Mouse (Mus musculus): ENCODE data around the gene S100a11. TPM values are rescaled to one million over a fixed set of nuclear protein-coding genes. Genes with fewer than 3 reads are reported as not detected.
"Not testable (repeated sequence)": the region's sequence is repeated elsewhere in the genome, so short reads cannot be mapped to it uniquely, and the experiment has no call there.

The S100a11 gene
- 10 to 100 TPM; 16.7 to 17.7 TPM for total RNA-seq (2021)
- long read RNA-seq, experiment 1: 0 reads
- long read RNA-seq, experiment 2, partial matches to known transcripts: 0 of 4 reads
- long read RNA-seq, experiment 2, other reads (novel, unspliced or antisense): 0 of 4 reads

DNA sequence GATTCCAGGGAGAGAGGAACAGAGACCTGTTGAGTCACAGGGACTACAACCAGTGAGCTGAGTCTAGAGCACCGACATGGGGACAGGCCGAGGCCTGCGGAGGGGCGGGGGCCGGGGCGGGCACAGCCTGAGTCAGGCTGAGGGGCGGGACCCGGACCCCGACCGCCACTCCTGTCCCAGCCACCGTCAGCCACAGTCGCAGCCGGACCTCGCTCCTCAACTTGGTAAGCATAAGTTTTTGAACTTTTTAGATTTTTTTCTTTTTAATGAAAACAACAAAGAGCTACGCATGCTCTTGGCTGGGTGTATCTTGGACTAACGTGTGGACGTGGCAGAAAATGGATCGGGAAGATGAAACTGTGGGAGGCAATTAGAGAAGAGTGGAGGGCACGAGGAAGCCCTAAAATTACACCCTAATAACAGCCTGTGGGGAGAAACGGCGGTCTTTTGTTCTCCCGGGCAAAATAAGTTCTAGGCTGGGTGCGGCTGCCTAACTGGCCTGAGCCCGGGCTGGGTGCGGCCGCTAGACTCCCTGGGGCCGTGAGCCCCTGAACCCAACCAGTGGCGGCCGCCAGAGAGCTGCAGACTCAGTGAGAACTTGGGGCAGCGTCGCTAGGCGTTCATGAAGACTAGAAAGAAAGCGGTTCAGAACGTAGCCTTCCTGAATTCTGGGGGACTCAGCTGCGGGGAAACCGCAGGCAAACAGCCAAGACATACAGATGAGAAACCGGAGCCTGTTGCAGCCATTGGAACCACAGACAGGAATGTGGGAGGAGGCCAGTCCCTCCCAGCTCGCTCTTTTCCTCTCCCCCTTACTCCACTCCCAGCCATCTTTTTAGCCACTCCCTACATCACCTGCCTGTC, at the start of gene S100a11:
Gene S100a11, plus strand, starts transcription at position 159 of the 864 bp plus-strand sequence.
- intact Hi-C loops (cut with DNase I): no loop called here
- DNase-seq (ENCODE audit: low spot score in 2 of 2): no peak

DNA sequence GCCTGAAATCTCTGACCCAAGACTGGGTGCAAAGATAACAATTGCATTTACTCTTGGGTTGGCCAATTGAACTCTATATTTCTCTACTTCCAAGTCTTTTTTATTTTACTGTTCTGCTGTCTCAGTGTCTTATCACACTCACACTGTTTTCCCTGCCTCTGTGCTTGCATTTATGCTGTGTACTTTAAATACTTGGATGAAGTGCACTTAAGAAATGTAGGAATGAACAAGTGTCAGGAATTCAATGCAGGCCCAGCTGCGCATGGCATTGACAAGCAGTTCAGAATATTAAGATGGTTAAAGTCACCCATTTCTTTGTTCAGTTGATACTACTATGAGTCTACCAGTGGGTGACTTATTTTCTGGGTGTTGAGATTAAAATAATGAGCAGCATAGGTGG, 40.2 kb upstream of the S100a11 start:
- intact Hi-C loops (cut with DNase I): no loop called here

DNA sequence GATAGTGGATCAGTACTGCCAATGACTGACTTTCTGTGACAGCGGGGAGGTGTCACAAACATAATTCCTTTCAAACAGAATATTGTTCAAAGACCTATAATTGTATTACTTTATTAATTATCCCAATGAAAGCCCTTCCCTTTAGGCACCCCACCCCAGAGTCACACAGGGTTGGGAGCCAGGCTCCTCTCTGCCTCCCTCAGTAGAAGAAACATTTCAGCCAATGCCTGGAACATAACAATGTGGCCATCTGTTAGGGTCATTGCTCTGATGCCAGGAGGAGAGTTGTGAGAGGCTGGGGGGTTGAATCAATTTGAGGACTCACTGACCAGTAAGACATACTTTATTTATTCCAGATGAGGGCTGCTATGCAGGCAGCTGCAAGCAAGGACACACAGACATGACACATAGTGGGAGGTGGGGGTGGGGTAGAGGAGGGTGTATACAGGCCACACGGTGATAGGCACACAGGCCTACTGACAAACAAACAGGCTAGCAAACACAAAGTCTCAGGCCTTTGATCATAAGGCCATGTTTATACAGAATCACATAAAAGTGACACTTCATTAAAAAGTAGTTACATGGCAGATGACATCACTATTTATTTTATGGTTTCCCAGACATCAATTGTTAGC, 38.2 kb upstream of the S100a11 start:
- DNase-seq (ENCODE audit: low spot score in 2 of 2): no peak
- intact Hi-C loops (cut with DNase I): no loop called here

More for the DNA sequence above, 40.2 kb upstream of the S100a11 start:
- DNase-seq (ENCODE audit: low spot score in 2 of 2): no peak

DNA sequence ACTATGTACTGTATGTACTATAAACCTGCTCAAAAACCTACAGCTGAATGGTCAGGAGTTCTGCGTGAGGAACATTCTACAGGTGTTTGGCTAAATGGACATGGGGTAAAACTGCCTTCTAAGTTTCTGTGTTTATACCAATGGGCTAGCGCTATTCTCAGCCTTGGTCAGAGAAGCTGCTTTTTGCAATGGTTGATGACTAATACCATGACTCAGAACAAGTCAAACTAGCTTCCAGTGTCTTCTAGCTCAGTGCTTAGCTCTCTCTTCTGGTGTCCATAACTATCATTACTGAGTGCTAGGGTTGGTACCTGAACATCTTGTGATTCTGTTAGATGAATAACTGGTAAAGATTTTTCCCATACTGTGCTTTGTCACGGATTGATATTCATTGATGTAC, 34.7 kb upstream of the S100a11 start:
- no peak for DNase-seq (ENCODE audit: low spot score in 2 of 2)
- intact Hi-C loops (cut with DNase I): no loop called here

DNA sequence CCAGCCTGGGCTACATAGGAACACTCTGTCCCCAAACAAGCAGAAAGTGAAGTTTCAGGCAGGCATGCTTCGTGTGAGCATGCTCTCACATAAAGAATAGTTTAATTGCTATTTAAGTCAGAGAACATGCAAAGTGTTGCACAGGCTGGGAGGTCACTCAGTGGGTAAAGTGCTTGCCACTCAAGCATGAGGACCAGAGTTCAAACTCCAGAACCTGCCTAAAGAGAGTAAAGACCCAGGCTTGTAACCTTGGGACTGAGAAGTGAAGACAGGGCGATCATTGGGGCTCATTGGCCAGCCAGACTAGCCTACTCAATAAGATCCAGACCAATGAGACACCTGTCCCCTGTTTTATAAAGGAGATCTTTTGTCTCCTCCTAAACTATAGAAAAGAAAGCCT, 31.7 kb upstream of the S100a11 start:
- intact Hi-C loops (cut with DNase I): no loop called here
- DNase-seq (ENCODE audit: low spot score in 2 of 2): no peak

DNA sequence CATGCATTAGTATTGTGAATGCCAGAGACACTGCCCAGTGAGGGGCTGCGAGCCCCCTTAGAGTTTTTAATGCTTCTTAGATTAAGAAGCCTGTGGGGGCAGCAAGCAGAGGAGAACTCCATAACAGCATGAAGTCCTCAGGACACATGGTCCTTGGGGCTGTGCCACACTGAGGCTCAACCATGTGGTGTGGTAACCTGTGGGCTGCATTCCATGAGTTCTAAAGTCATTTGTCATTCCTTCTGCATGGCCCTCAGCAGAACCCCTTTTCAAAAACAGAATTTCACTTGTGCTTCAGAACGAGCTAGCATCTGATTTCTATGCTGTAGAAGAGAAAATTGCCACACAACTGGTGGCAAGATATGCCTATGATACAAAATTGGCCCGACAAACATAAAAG, 28.1 kb upstream of the S100a11 start:
- no peak for DNase-seq (ENCODE audit: low spot score in 2 of 2)
- intact Hi-C loops (cut with DNase I): loop anchor here (5.0 to 10.0 kb wide), 2 partner anchors 175 to 377 kb away; partner anchors contain the start of gene Hrnr

DNA sequence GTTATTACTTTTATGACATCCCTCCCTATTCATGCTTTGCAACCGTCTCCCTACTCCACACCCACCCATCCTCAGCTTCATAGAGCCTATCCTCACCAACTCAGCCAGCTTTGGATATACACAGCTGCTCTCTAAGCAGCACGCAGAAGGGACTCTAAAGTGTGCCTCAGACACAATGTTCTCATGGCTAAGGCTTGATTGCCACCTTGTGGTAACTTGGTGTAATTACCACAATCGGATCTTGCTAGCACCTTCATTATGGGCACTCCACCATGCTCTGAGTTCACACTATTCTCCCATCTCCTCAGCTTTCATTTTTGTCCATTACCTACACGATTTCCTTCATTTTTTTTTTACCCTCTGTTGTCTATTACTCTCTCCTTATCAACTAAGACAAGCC, 26.3 kb upstream of the S100a11 start:
- intact Hi-C loops (cut with DNase I): loop anchor here (1.0 to 10.0 kb wide), 3 partner anchors 133 to 379 kb away; partner anchors contain the start of gene Hrnr
- DNase-seq (ENCODE audit: low spot score in 2 of 2): peak; percentile 79 to 86

DNA sequence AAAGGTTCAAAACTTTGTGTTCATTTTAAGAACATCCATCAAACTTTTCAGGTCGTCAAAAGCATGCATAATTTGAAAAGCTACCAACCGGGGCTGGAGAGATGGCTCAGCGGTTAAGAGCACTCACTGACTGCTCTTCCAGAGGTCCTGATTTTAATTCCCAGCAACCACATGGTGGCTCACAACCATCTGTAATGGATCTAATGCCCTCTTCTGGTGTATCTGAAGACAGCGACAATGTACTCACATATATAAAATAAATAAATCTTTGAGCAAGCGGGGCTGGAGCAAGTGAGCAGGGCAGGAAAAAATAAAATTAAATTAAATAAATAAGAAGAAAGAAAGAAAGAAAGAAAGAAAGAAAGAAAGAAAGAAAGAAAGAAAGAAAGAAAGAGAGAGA, 25.5 kb upstream of the S100a11 start:
- intact Hi-C loops (cut with DNase I): loop anchor here (1.0 to 10.0 kb wide), 3 partner anchors 133 to 380 kb away; partner anchors contain the start of gene Hrnr
- not testable (repeated sequence) for DNase-seq (ENCODE audit: low spot score in 2 of 2)

DNA sequence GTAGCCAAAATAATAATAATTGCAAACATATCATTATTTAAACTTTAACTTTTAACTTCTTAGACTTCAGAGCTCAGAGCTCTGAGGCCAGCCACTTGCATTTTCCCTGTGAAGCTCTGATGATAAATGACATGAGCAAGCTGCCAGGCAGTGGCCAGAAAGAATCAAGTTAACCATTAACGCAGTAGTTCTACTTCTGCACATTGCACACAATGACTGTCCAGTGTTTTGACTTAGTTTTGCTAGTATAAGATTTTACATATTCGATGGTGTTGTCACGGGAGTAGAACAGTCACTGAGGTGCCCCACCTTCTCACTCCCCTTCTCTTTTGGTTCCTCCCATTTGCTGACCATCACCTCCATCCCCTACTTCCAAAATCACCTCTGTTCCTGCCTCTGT, 23.2 kb upstream of the S100a11 start:
- DNase-seq (ENCODE audit: low spot score in 2 of 2): no peak
- intact Hi-C loops (cut with DNase I): loop anchor here (10.0 kb wide), 1 partner anchor 382 kb away; no protein-coding TSS in a partner anchor

DNA sequence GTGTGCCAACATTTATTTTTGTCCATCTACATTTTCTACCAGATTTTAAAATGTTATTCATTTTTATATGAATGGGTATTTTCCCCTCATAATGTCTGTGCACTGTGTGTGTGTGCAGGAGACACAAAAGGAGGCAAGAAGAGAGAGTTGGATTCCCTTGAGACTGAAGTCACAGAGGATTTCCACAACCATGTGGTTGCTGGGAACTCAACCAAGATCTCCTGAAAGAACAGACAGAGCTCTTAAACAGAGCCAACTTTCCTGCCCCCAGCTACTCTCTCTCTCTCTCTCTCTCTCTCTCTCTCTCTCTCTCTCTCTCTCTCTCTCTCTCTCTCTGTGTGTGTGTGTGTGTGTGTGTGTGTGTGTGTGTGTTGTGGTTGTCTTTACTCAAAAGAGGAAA, 21.2 kb upstream of the S100a11 start:
- no peak for DNase-seq (ENCODE audit: low spot score in 2 of 2)

DNA sequence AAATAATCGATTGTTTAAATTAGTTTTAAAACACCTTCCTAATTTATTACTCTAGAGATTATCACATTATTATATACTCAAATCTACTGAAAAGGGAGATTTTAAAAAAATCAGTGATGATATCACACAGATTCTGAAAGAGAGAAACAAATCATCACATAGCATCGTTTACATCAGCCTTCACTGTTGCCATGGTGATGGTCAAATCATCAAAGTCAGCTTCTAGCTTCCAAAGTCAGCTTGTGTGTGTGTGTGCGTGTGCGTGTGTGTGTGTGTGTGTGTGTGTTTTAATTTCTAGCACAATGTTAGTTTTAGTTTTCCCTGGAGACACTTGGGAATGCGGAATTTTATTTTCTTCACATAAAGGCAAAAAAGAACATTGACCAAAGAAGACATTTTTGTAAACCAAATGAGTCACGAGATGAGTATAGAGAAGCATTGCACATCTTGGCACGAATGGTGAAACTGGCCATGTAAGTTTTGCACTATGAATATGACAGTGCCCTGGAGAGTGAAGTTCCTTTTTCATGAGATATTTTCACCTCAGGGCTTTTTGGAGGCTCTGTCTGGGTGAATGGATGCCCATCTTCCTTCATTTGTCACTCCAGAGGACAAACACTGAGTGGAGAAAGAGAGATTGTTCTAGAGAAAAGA, 15.6 kb upstream of the S100a11 start:
- peak in 1 of 2 experiments; percentile 11 for DNase-seq (ENCODE audit: low spot score in 2 of 2)
- intact Hi-C loops (cut with DNase I): no loop called here

More for the DNA sequence above, 21.2 kb upstream of the S100a11 start:
- intact Hi-C loops (cut with DNase I): loop anchor here (10.0 kb wide), 1 partner anchor 384 kb away; no protein-coding TSS in a partner anchor

DNA sequence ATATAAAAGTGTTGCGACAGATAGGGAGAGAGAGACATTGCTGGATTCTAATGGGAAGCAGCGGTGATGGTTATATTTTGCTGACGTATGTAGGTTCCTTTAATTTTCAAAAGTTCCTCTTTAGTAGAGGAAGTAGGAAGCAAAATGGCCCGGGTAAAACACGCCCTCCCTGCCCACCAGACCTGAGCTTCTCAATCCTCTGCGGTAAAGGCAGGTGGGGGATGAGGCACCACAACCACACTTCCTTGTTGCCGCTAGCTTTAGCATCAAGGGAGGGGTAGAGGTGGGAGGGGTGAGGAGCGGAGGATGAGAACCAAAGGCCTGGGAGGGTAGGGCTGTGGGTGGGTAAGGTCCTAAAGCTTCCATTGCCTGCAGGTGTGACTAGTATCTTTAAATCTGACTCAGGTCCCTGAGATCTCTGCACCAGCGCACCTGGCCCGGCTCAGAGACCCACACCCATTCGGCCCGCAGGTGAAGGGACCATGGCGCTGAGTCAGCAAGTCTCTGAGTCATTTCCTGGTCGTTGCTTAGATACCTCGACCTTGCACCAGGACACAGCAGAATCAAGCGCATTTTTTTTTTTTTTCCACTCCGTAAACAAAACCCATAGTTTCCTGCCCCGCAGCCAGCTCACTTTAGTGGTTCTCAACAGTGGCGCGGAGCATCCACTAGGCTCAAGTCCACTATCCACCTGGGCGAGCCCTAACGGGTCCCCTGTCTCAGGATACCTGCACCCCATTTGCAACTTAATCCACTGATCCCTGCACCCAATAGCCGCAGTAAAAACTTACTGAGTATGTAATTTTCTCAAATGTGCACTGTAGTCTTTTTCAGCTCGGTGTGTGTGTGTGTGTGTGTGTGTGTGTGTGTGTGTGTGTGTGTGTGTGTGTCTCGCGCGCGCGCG, 14.1 kb upstream of the S100a11 start:
- intact Hi-C loops (cut with DNase I): no loop called here
- no peak for DNase-seq (ENCODE audit: low spot score in 2 of 2)

DNA sequence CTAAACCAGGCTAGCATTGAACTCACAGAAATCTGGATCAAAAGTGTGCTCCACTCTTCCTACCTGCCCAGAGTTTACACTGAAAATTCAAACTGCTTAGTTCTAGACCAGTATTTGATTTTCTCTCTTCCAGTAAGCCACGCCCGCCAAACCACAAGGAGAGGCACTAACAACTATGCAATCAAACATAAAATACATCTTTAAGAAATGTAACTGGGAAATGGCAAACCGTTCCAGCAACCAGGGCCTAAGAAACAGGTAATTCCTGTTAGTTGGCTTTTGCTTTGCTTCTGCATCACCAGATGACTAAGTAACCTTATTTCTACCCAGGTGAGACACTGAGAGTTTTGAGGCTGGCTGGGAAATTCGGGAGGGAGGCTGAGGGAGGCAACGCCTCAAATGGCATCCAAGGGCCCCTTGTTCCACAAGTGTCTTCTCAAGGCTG, 13.4 kb upstream of the S100a11 start:
- DNase-seq (ENCODE audit: low spot score in 2 of 2): no peak
- intact Hi-C loops (cut with DNase I): no loop called here

DNA sequence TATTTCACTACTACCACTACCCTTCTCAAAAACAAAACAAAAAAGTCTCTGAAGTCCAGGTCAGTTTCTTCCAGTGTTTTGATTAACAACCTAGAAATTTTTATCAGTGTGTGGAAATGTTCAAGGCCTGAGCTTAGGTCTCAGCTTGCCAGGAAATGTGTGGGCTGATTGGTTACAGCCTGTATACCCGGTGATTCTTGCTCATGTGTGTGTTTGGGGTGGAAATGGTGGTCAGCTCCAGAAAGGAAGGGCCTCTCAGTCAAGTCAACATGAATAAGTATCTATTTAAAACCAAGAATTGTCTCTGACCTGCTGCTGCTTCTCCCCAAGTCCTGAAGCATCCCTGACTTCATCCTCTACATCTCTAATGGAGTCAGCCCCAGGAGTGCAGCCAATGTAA, 11.0 kb upstream of the S100a11 start:
- no peak for DNase-seq (ENCODE audit: low spot score in 2 of 2)
- intact Hi-C loops (cut with DNase I): no loop called here

DNA sequence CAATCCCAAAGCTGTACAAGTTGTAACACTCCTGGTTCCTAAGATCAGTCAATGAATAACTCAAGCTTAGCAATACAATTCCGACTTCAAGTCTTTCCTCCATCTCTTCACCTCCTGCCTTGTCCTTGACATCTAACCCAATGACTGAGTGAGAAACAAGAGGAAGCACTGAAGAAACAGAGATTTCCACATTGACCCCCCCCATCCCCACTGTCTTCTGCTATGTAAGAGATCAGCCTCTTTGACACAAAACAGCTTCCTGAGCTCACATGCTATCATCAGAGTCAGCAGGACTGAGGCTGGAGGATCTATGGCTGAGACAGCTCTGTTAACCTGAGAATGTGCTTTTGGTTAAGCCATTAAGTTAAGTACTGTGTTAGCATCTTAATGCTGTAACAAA, 9.3 kb upstream of the S100a11 start:
- intact Hi-C loops (cut with DNase I): no loop called here
- DNase-seq (ENCODE audit: low spot score in 2 of 2): no peak

DNA sequence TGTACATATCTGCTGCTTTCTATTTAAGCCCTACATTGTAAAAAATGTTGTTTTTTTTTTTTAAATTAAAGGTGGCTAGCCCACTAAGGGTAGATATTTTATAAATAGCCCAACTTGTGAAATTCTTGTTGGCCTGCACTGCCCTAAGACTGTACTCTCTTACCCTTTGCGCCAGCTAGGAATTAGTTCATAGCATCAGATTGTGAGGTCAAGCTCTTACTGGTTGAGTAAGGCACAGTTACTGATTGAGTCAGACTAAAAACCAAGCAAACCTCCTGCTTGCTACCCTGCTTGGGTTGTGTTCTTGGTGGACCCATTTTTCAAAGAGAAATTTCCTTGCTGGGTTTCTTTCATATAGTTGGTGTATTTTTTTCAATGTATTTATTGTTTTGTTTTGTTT, 8.5 kb upstream of the S100a11 start:
- intact Hi-C loops (cut with DNase I): no loop called here
- DNase-seq (ENCODE audit: low spot score in 2 of 2): no peak

DNA sequence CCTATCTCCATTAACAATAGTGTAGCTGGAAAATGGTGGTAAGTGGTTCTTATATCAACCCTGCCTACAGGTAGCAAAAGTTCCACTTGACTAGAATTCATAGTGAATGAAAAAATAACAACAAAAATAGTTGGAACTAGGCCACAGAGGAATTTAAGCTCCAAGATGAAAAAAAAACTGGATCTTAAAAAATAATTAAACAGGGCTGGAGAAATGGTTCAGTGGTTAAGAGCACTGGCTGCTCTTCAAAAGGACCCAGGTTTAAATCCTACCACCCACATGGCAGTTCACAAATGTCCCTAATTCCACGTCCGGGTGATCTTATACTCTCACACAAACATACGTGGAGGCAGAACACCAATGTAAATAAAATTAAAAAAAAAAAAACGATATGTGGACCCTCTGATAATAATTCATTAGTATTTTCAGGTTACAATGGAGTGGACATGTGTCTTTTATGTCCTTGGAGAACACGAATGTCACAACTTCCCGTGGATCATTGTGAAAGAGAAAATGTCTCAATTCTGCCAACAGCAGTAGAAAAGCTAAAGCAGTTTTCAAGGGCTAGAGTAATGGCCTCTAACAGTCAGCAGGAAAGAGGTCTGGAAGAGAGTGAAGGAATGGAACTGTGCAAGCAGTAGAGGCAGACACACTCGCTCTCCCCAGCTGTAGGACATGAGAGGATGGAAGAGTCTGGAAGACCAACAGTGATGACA, 7.7 kb upstream of the S100a11 start:
- no peak for DNase-seq (ENCODE audit: low spot score in 2 of 2)
- intact Hi-C loops (cut with DNase I): no loop called here

DNA sequence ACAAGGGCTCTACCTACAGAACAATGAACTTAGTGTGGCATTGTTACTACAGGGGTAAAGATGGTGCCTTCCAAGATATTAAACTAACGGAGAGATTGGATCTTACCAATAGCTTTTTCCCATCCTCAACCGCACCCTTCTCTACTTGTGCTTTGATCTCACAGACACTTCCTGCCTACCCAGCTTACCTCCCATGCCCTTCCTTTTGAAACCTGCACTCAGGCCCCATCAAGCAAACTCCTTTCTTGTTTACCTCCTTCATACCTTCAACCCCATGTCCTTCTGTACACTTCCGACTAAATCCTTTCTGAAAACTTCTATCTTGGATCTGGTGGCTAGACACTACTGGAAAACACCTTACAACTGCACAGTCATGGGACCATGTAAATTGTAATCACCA, 5.7 kb upstream of the S100a11 start:
- no peak for DNase-seq (ENCODE audit: low spot score in 2 of 2)
- intact Hi-C loops (cut with DNase I): no loop called here
